Mouse (Mus musculus): ENCODE measurements around the gene Eif2b3.

DNA sequence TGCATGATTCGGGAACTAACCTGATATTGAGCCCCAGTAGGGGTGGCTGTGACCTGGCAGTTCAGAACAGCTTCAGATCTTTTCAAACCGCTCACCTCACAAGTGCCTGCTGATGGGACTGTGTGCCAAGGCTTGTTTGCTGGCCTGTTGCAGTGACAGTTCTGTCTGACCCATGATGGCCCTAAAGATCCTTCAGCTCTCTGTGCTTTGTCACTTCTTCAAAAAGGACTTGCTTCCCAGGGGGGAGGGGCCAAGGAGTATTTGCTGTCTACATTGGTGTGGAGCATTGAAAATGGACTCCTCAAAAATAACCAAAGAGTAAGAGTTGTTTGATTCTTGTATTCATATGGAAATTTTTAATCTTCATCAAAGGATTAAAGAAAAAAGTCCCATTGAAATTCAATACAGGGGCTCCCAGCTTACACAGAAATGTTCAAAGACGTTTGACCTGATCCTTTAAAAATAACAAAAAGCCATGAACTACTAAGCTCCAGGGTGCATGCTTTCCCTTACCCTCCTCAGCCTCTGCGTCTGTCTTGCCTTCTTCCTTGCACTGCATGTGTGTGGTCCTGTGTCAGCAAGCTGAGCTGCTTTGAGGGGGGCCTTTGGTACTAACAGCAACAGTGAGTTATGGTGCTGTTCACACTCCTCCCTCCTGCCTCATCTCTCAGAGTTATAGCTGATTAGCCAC is 43.6 kb downstream of the Eif2b3 start:
- TF ChIP-seq EP300 (IDR thresholded peaks at IDR 0.05; ENCODE audit: low read depth) (no peak), CTCF (IDR thresholded peaks at IDR 0.05; ENCODE audit: low read depth) (no peak)

Data from heart, postnatal 0 days (tissue).